Mouse (Mus musculus) stomach, postnatal 0 days (tissue): ENCODE results near the gene Tle2. TPM values are rescaled to one million over a fixed set of nuclear protein-coding genes. Genes with fewer than 3 reads are reported as not detected.

Experiments used
- ATAC-seq: fragments of 200-750 bp; cut with Nextera tagmentation; 2 replicates; pipeline ENCODE4 v1.8.0; 2017; ENCODE audit not compliant: low FRiP score, low TSS enrichment
- DNase-seq: peaks from one replicate; pipeline ENCODE4 v3.0.0-alpha.2; 2016; ENCODE audit warnings: low spot score
- H3K27ac ChIP-seq: fragments of 300-500 bp; sonication (generic); replicated peaks from 2 replicates; pipeline ENCODE4 v1.5.1; 2014; ENCODE audit warnings: mild to moderate bottlenecking, control low read depth
- H3K27me3 ChIP-seq: fragments of 300-500 bp; sonication (generic); 2 replicates; pipeline ENCODE4 v1.6.1; 2014; ENCODE audit warnings: low read length; ENCODE audit not compliant: control insufficient read depth, insufficient read depth
- H3K36me3 ChIP-seq: fragments of 300-500 bp; sonication (generic); 2 replicates; pipeline ENCODE4 v1.6.1; 2014; ENCODE audit warnings: low read length, mixed read lengths; ENCODE audit not compliant: control insufficient read depth, insufficient read depth
- H3K4me1 ChIP-seq: fragments of 300-500 bp; sonication (generic); replicated peaks from 2 replicates; pipeline ENCODE4 v1.6.1; 2014; ENCODE audit warnings: antibody characterized with exemption; ENCODE audit not compliant: control insufficient read depth, insufficient read depth
- H3K4me2 ChIP-seq: fragments of 300-500 bp; sonication (generic); replicated peaks from 2 replicates; pipeline ENCODE4 v1.6.1; 2014; ENCODE audit warnings: low read depth, mild to moderate bottlenecking, control low read depth, moderate library complexity
- H3K4me3 ChIP-seq: fragments of 300-500 bp; sonication (generic); 2 replicates; pipeline ENCODE4 v1.5.1; 2014; ENCODE audit warnings: low read depth, low read length, control low read depth
- H3K9ac ChIP-seq: fragments of 300-500 bp; sonication (generic); 2 replicates; pipeline ENCODE4 v1.6.1; 2014; ENCODE audit warnings: mild to moderate bottlenecking, low read length, control low read depth, mixed read lengths
- H3K9me3 ChIP-seq: fragments of 300-500 bp; sonication (generic); 2 replicates; pipeline ENCODE4 v1.6.1; 2016; ENCODE audit warnings: low read length; ENCODE audit not compliant: control insufficient read depth
- CTCF ChIP-seq: IDR thresholded peaks from 2 replicates; pipeline ENCODE4 v1.5.1; 2016; ENCODE audit warnings: antibody characterized with exemption, low read depth, mild to moderate bottlenecking, moderate library complexity
- EP300 ChIP-seq: optimal IDR thresholded peaks from 2 replicates; pipeline ENCODE3; 2016; ENCODE audit warnings: antibody characterized with exemption
- WGBS: fragments of 180-500 bp; shearing (Covaris S2); extraction: QIAGEN DNeasy Blood & Tissue Kit; methylation state at CpG from one replicate; pipeline ENCODE4 v1.1.7; 2014; 5-methylcytosine and 5-hydroxymethylcytosine counted together
- polyA plus RNA-seq: library from polyadenylated mRNA; unstranded; fragments of >200 nt; fragmentation: Nextera tagmentation; extraction: Ambion mirVana; gene quantifications from 2 replicates; pipeline ENCODE4 v1.2.1, GENCODE M21; 2015

The Tle2 gene
- polyA plus RNA-seq, 1 experiment from 2014 or later: 4.8 TPM

DNA sequence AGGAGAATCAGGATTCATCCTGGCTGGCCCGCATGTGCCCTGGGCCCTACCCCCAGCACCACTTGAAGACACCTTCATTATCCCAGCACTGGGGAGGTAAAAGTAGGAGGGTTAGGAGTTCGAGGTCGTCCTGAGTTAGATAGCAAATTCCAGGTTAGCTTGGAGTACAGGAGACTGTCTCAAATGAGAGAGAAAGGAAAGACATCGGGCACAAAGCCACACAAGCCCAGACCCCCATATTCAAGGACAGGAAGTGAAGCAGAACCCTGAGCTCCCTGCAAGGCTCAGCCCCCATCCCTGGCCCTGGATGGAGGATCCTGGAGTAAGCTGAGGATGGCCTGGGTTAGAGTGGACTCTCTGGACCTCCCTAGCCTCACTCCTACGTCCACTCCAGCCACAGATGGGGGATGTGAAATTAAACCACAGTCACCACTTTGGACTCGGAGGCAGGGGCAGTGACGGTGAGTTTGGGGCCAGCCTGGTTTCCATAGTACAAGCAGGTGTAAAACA is 27.1 kb downstream of the Tle2 start:
- H3K9ac ChIP-seq: 0 out of 2 replicates have a peak overlapping the region, but pooled peaks have one; percentile 38
- 41% methylated on average over 7 of the region's 7 CpGs for WGBS
- H3K27ac ChIP-seq: no peak overlapping the region

DNA sequence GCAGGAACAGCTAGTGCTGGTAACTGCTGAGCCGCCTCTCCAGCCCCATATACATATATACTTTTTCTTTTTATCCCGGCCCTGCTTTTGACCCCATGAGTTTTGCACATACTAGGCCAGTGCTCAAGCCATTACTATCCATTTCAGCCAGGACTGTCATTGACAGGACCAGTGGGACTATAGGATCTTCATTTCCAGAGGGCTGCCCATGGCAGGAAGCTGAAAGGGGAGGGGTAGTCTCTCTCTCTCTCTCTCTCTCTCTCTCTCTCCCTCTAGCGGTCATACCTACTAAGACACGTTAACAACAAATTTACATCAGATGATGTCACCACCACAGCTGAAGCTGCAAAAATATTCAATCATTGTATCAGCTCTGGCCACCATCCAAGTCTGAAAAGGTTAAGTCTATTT is 28.4 kb downstream of the Tle2 start:
- TF ChIP-seq EP300: no peak
- peak; percentile 77 for TF ChIP-seq CTCF
- Histone ChIP-seq H3K4me1 (peaks cover 12% of the 10 kb centered on the region), H3K27ac (no peak overlapping the region), H3K9me3 (no peaks in the 10 kb centered on the region), H3K36me3 (no peaks in the 10 kb centered on the region), H3K4me3 (no peak overlapping the region), H3K27me3 (no peaks in the 10 kb centered on the region), H3K9ac (no peak overlapping the region), H3K4me2 (no peak overlapping the region)
- DNase-seq (peak; percentile 37), ATAC-seq (no peak)
- WGBS: 23% methylated on average over 4 of the region's 4 CpGs

More for the DNA sequence above, 27.1 kb downstream of the Tle2 start:
- Histone ChIP-seq H3K27me3 (no peaks in the 10 kb centered on the region), H3K4me1 (peaks cover 9% of the 10 kb centered on the region), H3K4me3 (0 out of 2 replicates have a peak overlapping the region, but pooled peaks have one; percentile 12), H3K9me3 (no peaks in the 10 kb centered on the region), H3K36me3 (no peaks in the 10 kb centered on the region), H3K4me2 (peak overlapping the region; percentile 51)
- TF ChIP-seq CTCF: no peak
- no peak for TF ChIP-seq EP300
- ATAC-seq: no peak
- no peak for DNase-seq

DNA sequence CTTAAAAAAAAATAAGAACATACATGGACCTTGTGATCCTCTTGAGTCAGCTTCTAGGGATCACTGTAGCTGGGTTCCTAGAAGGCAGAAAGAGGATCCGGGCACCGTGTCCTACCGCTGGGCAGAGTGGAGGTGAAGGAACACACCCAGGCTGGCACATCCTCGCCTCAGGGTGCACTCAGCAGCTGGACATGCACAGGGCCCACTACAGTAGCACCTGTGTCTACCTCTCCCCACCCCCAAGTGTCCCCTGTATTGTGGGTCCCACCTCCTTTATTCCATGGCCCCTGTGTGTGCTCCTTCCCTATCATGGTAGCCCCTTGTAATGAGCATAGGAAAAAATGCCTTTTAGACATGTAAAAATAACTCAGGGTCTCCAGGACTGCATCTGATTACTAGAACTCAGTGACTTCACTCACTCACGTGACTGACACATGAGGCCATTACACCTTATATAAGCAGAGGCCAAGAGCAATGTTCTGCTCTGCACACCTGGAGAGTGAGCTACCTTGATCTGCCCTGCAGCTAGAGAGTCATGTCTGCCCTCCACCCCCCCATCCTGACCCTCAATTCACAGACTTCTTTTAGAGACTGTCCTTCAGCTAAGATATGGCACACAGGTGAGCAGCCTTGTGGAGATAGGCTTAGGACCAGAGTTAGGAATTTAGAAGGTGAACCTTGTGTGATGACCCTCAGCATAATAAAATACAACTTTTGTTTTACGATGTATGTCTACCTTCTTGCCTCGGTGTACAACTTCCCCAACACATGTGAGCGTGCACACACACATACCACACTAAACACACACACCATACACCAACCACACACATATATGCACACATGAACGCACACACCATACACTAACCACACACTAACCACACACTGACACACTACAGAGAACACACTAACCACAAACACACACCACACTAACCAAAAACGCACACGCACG is 29.9 kb downstream of the Tle2 start:
- TF ChIP-seq EP300: no peak
- TF ChIP-seq CTCF: no peak
- Histone ChIP-seq H3K4me1 (peaks cover 12% of the 10 kb centered on the region), H3K36me3 (no peaks in the 10 kb centered on the region), H3K4me3 (no peak overlapping the region), H3K27me3 (no peaks in the 10 kb centered on the region), H3K27ac (no peak overlapping the region), H3K9ac (no peak overlapping the region), H3K4me2 (peak overlapping the region; percentile 59; the same call in 1 of the 2 replicates), H3K9me3 (no peaks in the 10 kb centered on the region)
- no peak; the same call in 1 of the 2 replicates for ATAC-seq
- WGBS: 79% methylated on average over 12 of the region's 12 CpGs
- no peak for DNase-seq

DNA sequence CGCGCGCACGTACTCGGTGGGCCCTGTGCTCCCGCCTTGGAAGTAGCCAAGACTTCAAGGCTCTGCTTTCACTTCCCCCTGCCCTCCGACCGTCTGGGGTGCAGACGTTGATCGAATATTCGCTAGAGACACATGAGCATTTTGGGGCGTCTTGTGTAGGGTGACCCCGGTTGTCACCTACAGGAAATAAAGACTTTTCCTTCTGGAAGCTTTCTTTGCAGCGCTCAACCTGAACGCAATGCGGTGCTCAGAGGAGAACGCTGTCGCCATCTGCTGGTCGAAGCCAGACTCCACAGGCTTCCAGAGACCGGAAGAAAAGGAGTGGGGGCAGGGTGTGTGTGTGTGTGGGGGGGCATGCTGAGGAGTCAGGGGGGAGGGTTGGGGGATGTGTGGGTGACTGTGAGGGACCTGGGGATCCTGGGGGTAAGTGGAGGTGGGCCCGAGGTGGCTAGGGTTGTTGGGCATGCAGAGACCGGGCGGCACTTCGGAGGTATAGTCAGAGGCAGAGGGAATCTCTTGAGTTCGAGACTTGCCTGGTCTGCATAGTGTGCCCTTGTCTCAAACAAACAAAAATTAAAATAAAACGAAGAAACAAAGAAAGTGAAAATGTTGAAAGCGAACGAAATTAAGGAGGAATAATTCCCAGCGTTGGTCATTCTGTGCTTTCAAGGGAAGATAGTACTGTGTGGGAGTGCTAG is 30.8 kb downstream of the Tle2 start:
- 20% methylated on average over 29 of the region's 29 CpGs for WGBS
- ATAC-seq (peak; percentile 59), DNase-seq (peak; percentile 91)
- Histone ChIP-seq H3K27ac (peak overlapping the region; percentile 86), H3K4me2 (peak overlapping the region; percentile 59), H3K9ac (peak overlapping the region; percentile 47), H3K36me3 (no peaks in the 10 kb centered on the region), H3K9me3 (no peaks in the 10 kb centered on the region), H3K4me1 (peaks cover 12% of the 10 kb centered on the region), H3K4me3 (peak overlapping the region; percentile 28), H3K27me3 (no peaks in the 10 kb centered on the region)
- TF ChIP-seq CTCF: peak; percentile 94
- no peak for TF ChIP-seq EP300

DNA sequence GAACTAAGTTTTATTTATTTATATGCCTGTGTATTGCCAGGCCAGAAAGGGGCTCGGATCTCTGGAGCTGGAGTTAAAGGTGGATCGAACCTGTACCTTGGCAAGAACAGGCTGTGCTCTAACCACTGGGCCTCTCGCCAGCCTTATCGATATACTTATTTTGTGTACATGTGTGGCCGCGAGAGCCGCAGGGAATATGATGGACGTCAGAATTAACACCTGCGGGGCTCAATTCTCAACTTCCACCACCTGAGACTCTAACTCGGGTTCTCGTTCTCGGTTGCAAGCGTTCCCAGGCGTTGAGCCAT is 31.3 kb downstream of the Tle2 start:
- DNase-seq: no peak
- ATAC-seq: peak; percentile 1; the same call in 1 of the 2 replicates
- Histone ChIP-seq H3K4me2 (peak overlapping the region; percentile 59), H3K27me3 (no peaks in the 10 kb centered on the region), H3K4me1 (peaks cover 10% of the 10 kb centered on the region), H3K9me3 (no peaks in the 10 kb centered on the region), H3K27ac (peak overlapping the region; percentile 86), H3K4me3 (peak overlapping the region; percentile 28), H3K9ac (peak overlapping the region; percentile 47), H3K36me3 (no peaks in the 10 kb centered on the region)
- WGBS: 2% methylated on average over 14 of the region's 14 CpGs
- TF ChIP-seq EP300: no peak
- no peak for TF ChIP-seq CTCF
